Mouse (Mus musculus): ENCODE data around the gene Cdc42ep5. TPM values are rescaled to one million over a fixed set of nuclear protein-coding genes. Genes with fewer than 3 reads are reported as not detected.

Cdc42ep5 gene
- polyA plus RNA-seq, 1 experiment from 2014 or later = 46.2 TPM

DNA sequence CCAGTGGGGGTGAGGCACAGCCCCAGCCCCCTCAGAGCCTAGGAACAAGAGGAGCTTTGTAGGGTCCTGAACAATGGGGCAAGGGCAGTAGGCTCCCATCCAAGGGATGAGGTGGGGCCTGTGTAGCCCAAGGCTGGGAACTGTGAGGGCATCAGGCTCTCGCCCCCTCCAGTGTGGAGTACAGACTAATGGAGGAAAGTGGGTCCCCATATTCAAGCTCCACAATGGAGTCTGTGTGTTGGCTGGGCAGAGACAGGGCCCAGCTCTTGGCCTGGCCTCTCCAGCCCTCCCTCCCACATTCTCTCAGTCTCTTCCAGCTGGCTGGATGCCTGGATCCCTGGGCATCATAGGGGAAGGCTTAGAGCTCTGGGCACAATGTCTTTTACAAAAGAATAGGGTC lies 40.9 kb downstream of the Cdc42ep5 start:
- Histone ChIP-seq H3K4me1 (replicated peaks; ENCODE audit: control insufficient read depth, insufficient read depth, low read length) (peaks cover 6% of the 10 kb centered on the region; the same call in 1 of the 2 replicates), H3K36me3 (ENCODE audit: control insufficient read depth, insufficient read depth, low read length) (no peaks in the 10 kb centered on the region), H3K9ac (ENCODE audit: low read length) (no peak overlapping the region), H3K9me3 (ENCODE audit: control insufficient read depth, low read length) (no peaks in the 10 kb centered on the region), H3K4me2 (ENCODE audit: low read depth, low read length) (no peak overlapping the region), H3K27me3 (ENCODE audit: control insufficient read depth, insufficient read depth, low read depth, low read length) (peaks cover 16% of the 10 kb centered on the region), H3K27ac (ENCODE audit: low read length) (no peak overlapping the region), H3K4me3 (ENCODE audit: low read length) (no peak overlapping the region)
- peak; percentile 16; the same call in 1 of the 2 replicates for ATAC-seq (ENCODE audit: low read depth)
- 45% methylated on average over 1 of the region's 1 CpGs for WGBS

DNA sequence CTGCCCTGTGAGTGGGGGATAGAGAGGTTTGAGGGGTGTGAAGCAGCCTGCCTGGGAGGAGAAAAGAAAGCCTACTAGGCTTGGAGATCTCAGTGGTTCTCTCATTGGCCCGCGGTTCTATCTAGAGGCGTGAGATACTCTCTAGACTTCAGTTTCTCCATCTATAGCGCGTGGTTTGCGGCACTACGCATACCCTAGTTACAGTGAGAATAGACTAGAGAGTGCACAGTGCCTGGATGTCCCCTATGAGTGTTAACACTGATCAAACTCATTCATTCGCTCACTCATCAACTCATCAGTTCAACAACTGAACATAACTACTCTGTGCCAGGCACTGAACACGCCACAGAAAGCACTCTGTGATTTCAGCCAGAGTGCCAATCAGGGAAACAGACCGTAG lies 41.9 kb downstream of the Cdc42ep5 start:
- H3K4me3 ChIP-seq (ENCODE audit: low read length) = no peak overlapping the region
- H3K9ac ChIP-seq (ENCODE audit: low read length) = no peak overlapping the region
- 83% methylated on average over 10 of the region's 10 CpGs for WGBS
- no peak overlapping the region for H3K4me2 ChIP-seq (ENCODE audit: low read depth, low read length)
- peaks cover 16% of the 10 kb centered on the region for H3K27me3 ChIP-seq (ENCODE audit: control insufficient read depth, insufficient read depth, low read depth, low read length)
- peaks cover 6% of the 10 kb centered on the region; the same call in 1 of the 2 replicates for H3K4me1 ChIP-seq (replicated peaks; ENCODE audit: control insufficient read depth, insufficient read depth, low read length)
- H3K36me3 ChIP-seq (ENCODE audit: control insufficient read depth, insufficient read depth, low read length) = no peaks in the 10 kb centered on the region
- H3K9me3 ChIP-seq (ENCODE audit: control insufficient read depth, low read length) = no peaks in the 10 kb centered on the region
- ATAC-seq (ENCODE audit: low read depth) = no peak
- H3K27ac ChIP-seq (ENCODE audit: low read length) = no peak overlapping the region

DNA sequence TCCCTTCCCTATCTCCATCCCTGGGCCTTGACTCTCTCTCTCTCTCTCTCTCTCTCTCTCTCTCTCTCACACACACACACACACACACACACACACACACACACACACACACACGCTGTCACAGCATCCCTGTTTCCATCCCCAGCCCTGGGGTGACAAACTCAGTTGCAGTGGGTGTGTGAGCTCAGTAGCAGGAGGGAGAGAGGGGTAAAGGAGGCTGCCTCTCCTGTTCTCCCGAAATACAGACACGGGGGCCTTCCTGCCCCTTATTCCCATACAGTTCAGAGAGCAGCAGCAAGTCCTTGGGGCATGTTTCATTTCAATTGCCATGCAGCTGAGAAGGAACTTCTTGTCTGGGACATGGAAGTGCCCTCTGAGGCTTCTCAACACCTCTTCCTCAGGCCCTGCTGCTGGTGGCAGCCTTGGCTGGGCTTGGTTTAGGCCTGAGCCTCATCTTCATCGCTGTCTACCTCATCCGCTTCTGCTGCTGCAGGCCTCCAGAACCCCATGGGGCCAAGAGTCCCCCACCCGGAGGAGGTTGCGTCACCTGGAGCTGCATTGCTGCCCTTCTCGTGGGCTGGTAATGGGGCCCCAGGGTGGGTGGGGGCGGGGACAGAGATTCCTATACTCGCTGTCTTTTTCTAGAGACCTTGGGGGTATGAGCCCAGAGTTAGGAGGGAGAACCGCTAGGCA lies 42.4 kb downstream of the Cdc42ep5 start:
- H3K4me1 ChIP-seq (replicated peaks; ENCODE audit: control insufficient read depth, insufficient read depth, low read length) = peaks cover 6% of the 10 kb centered on the region; the same call in 1 of the 2 replicates
- no peaks in the 10 kb centered on the region for H3K9me3 ChIP-seq (ENCODE audit: control insufficient read depth, low read length)
- ATAC-seq (ENCODE audit: low read depth) = no peak
- H3K27me3 ChIP-seq (ENCODE audit: control insufficient read depth, insufficient read depth, low read depth, low read length) = peaks cover 16% of the 10 kb centered on the region
- no peak overlapping the region for H3K27ac ChIP-seq (ENCODE audit: low read length)
- H3K4me3 ChIP-seq (ENCODE audit: low read length) = no peak overlapping the region
- WGBS = 44% methylated on average over 11 of the region's 11 CpGs
- H3K4me2 ChIP-seq (ENCODE audit: low read depth, low read length) = no peak overlapping the region
- no peaks in the 10 kb centered on the region for H3K36me3 ChIP-seq (ENCODE audit: control insufficient read depth, insufficient read depth, low read length)
- H3K9ac ChIP-seq (ENCODE audit: low read length) = no peak overlapping the region

DNA sequence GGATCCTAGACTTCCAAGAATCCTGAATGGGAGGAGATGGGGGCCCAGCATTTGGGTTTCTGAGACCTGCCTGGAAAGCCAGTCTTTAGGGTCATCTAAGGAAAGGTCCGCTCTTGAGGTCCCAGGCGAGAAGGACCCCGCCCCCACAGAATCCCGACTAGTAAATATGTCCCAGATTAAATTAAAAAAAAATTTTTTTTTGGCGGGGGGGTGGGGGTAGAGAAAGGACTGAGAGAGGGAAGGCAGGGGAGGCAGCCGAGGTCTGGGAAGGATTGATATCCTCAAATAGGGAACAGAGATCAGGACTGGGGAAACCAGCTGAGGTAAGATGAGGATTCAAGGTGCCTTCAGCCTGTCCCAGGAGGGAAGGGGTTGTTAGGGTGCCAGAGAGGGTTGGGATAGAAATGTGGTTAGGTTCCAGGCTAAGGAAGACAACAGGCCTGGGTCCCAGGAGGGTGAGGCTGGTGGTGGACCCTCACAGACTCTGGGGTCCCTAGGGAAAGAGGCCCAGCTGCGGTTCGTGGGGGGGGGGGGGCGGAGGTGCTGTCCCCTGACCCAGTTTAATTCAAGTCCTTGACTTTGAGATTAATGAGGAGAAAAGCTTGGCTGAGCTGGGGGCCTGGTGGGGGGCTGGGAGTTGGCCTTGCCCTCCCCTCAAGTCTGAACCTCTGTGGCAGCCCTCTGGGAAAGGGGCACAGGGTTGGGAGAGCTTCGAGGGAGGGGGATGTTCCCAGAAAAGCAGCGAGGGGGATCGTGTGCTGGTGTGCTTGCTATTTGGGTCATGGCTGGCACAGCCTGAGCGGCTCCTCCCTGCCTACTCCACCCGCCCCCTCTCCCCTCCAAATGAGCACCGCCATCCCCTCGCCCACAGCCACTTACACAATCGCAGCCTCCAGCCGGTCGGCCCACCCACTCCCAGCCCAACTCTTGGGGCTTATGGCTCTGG lies 44.4 kb downstream of the Cdc42ep5 start:
- Histone ChIP-seq H3K4me1 (replicated peaks; ENCODE audit: control insufficient read depth, insufficient read depth, low read length) (peaks cover 6% of the 10 kb centered on the region; the same call in 1 of the 2 replicates), H3K36me3 (ENCODE audit: control insufficient read depth, insufficient read depth, low read length) (no peaks in the 10 kb centered on the region), H3K4me2 (ENCODE audit: low read depth, low read length) (peak overlapping the region; percentile 77), H3K9ac (ENCODE audit: low read length) (peak overlapping the region; percentile 65; the same call in 1 of the 2 replicates), H3K27me3 (ENCODE audit: control insufficient read depth, insufficient read depth, low read depth, low read length) (peaks cover 16% of the 10 kb centered on the region), H3K4me3 (ENCODE audit: low read length) (no peak overlapping the region; the same call in 1 of the 2 replicates), H3K9me3 (ENCODE audit: control insufficient read depth, low read length) (no peaks in the 10 kb centered on the region), H3K27ac (ENCODE audit: low read length) (no peak overlapping the region)
- ATAC-seq (ENCODE audit: low read depth) = no peak
- WGBS = 16% methylated on average over 16 of the region's 19 CpGs

DNA sequence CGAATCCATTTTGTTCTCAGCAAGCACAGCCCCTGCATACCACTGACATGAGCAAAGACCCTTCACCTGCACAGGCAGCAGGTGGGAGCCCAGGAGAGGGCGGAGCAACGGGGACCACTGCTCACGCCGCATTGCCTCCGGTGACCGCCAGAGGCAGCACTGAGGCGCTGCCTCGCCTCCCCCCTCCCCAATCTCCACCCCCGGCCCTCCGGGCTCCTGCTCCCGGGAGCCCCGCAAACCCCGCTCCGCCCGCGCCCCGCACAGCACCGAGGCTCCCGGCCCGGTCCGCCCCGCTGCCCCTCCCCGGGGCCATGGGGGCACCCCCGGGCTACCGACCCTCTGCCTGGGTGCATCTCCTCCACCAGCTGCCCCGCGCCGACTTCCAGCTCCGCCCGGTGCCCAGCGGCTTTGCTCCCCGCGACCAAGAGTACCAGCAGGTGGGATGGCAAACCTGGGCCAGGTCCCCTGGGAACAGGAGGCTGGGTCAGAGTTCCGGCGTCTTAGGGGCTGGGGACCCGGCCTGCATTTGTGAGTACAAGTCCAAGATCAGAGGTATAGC lies 45.2 kb downstream of the Cdc42ep5 start, which contains the start of gene Ttyh1:
Ttyh1 (plus strand) TSS at position 65 of the 559 bp plus-strand sequence.
- WGBS = 2% methylated on average over 33 of the region's 37 CpGs
- Histone ChIP-seq H3K4me3 (ENCODE audit: low read length) (peak within 1 kb of the TSS; percentile 51), H3K4me2 (ENCODE audit: low read depth, low read length) (peak within 1 kb of the TSS; percentile 77), H3K4me1 (replicated peaks; ENCODE audit: control insufficient read depth, insufficient read depth, low read length) (peaks cover 4% of the 10 kb centered on the region; the same call in 1 of the 2 replicates), H3K9me3 (ENCODE audit: control insufficient read depth, low read length) (no peaks in the 10 kb centered on the region), H3K9ac (ENCODE audit: low read length) (peak within 1 kb of the TSS; percentile 65), H3K27ac (ENCODE audit: low read length) (no peak within 1 kb of the TSS), H3K36me3 (ENCODE audit: control insufficient read depth, insufficient read depth, low read length) (no peaks in the 10 kb centered on the region), H3K27me3 (ENCODE audit: control insufficient read depth, insufficient read depth, low read depth, low read length) (peaks cover 16% of the 10 kb centered on the region)
- peak; percentile 68; the same call in 1 of the 2 replicates for ATAC-seq (ENCODE audit: low read depth)

DNA sequence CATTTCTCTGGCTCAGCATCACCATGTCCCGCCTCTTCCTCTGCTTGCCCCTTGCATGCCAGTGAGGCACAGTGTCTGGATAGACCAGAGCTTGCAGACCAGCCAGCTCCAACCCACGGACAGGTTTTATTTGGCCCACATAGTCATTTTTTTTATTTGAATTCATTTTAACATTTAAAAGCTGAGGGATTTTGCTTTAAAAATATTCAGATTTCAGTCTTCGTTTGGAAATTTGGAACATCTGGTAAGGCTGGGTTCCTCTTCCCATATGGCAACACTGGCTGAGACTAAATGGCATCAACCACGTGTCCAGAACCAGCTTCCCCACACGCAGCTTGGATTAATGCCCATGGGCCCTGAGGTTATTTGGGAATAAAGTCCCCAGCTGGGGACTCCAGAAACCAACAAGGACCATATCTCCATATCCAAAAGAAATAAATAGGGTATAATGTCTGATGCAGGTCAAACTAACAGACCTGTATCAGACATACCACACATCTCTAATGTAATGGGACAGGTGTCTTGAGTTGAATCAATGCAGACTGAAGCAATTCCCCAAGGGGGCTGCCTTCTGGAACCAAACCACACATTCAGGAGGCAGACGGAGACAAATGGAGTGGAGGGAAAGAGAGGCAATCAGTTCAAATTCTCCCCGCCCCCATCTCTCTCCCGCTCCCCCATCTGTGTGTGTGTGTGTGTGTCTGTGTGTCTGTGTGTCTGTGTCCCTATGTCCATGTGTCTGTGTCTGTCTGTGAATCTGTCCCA lies 47.4 kb downstream of the Cdc42ep5 start:
- WGBS = 72% methylated on average over 8 of the region's 8 CpGs
- H3K9ac ChIP-seq (ENCODE audit: low read length) = no peak overlapping the region
- peaks cover 16% of the 10 kb centered on the region for H3K27me3 ChIP-seq (ENCODE audit: control insufficient read depth, insufficient read depth, low read depth, low read length)
- H3K9me3 ChIP-seq (ENCODE audit: control insufficient read depth, low read length) = no peaks in the 10 kb centered on the region
- no peak overlapping the region for H3K4me3 ChIP-seq (ENCODE audit: low read length)
- no peaks in the 10 kb centered on the region for H3K36me3 ChIP-seq (ENCODE audit: control insufficient read depth, insufficient read depth, low read length)
- ATAC-seq (ENCODE audit: low read depth) = no peak
- peaks cover 4% of the 10 kb centered on the region; the same call in 1 of the 2 replicates for H3K4me1 ChIP-seq (replicated peaks; ENCODE audit: control insufficient read depth, insufficient read depth, low read length)
- H3K4me2 ChIP-seq (ENCODE audit: low read depth, low read length) = no peak overlapping the region
- no peak overlapping the region for H3K27ac ChIP-seq (ENCODE audit: low read length)

DNA sequence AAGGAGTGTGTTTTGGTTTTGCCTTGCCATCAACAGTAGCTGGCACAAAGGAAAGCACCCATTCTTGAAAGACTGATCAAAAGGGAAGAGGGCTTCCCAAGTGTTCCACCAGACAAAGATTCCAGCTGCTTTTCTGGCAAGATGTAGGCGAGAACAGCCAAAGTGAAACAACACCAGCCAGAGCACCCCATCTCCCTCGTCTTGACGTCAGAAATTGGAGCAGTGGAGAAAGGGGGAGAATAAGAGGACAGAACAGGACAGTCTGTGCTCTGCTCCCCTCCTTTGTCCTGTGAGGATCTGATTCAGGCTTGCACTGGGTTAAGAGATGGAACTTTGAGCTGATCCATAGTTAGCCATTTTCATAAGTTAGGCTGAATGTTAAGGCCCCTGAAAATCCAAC lies 52.9 kb downstream of the Cdc42ep5 start:
- no peak for ATAC-seq (ENCODE audit: low read depth)
- WGBS = 43% methylated on average over 3 of the region's 3 CpGs

DNA sequence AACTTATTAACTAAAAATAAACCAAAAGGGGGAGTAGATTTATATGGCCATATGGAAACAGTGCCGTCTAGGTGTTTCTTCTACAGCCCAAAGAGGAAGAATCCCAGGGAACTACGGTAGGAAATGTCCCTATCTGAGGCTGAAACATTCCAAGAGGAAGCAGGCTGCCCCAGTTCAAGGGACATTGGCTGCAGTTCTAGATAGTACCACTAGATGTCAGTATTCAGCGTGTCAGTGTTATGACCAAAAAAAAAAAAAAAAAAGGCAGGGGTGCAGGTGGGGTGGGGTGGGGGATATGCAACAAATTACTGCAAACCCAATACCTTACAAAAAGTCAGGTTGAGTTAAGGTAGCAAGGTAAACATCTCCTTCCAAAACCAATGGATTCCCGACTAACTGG lies 61.2 kb downstream of the Cdc42ep5 start:
- ATAC-seq (ENCODE audit: low read depth) = no peak
- no peak overlapping the region for H3K4me3 ChIP-seq (ENCODE audit: low read length)
- H3K9ac ChIP-seq (ENCODE audit: low read length) = no peak overlapping the region
- H3K4me2 ChIP-seq (ENCODE audit: low read depth, low read length) = no peak overlapping the region
- no peaks in the 10 kb centered on the region for H3K9me3 ChIP-seq (ENCODE audit: control insufficient read depth, low read length)
- H3K27ac ChIP-seq (ENCODE audit: low read length) = no peak overlapping the region
- H3K36me3 ChIP-seq (ENCODE audit: control insufficient read depth, insufficient read depth, low read length) = no peaks in the 10 kb centered on the region
- no peaks in the 10 kb centered on the region for H3K27me3 ChIP-seq (ENCODE audit: control insufficient read depth, insufficient read depth, low read depth, low read length)
- 17% methylated on average over 4 of the region's 4 CpGs for WGBS
- H3K4me1 ChIP-seq (replicated peaks; ENCODE audit: control insufficient read depth, insufficient read depth, low read length) = no peaks in the 10 kb centered on the region

More for the DNA sequence above, 52.9 kb downstream of the Cdc42ep5 start:
- H3K4me1 ChIP-seq (replicated peaks; ENCODE audit: control insufficient read depth, insufficient read depth, low read length) = no peaks in the 10 kb centered on the region
- H3K4me3 ChIP-seq (ENCODE audit: low read length) = no peak overlapping the region
- H3K27me3 ChIP-seq (ENCODE audit: control insufficient read depth, insufficient read depth, low read depth, low read length) = no peaks in the 10 kb centered on the region
- H3K36me3 ChIP-seq (ENCODE audit: control insufficient read depth, insufficient read depth, low read length) = no peaks in the 10 kb centered on the region
- no peak overlapping the region for H3K9ac ChIP-seq (ENCODE audit: low read length)
- no peak overlapping the region for H3K27ac ChIP-seq (ENCODE audit: low read length)
- no peak overlapping the region for H3K4me2 ChIP-seq (ENCODE audit: low read depth, low read length)
- H3K9me3 ChIP-seq (ENCODE audit: control insufficient read depth, low read length) = no peaks in the 10 kb centered on the region
